Mouse (Mus musculus) T-helper 1 cell (primary cell): ENCODE data around the gene Pnp.
"Not testable (repeated sequence)": the region's sequence is repeated elsewhere in the genome, so short reads cannot be mapped to it uniquely, and the experiment has no call there.

Experiments used
- in situ Hi-C: fragments of 300-600 bp; cut with MboI, MseI; formaldehyde crosslinking; loops from one replicate; pipeline ENCODE4 v1.15.1; 2025; ENCODE audit warnings: high pct_unique_total_duplicates

Gene Pnp

DNA sequence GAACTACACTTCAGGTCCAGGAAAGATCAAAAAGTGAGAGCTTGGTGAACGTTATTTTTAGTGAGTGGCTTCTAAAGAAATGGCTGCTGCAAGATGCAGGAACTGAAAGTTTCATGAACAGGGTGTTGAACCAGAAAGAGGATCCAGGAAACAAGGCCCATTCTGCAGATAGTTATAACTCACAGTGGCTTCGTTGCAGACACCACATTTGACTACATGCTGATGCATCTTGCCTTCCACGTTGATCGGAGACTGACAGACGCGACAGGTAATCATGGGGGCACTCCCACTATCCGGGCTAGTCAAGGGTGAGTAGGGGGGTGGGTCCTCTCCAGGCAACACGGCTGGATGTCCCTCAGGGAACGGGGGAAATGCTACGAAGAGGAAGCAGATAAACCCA lies 931 bp upstream of the Pnp start:
- in situ Hi-C loops, result loop anchor here (5.0 to 25.0 kb wide), 3 partner anchors 58 to 1082 kb away; partner anchors contain the start of genes Tep1, Tmem253 and Zfp219

DNA sequence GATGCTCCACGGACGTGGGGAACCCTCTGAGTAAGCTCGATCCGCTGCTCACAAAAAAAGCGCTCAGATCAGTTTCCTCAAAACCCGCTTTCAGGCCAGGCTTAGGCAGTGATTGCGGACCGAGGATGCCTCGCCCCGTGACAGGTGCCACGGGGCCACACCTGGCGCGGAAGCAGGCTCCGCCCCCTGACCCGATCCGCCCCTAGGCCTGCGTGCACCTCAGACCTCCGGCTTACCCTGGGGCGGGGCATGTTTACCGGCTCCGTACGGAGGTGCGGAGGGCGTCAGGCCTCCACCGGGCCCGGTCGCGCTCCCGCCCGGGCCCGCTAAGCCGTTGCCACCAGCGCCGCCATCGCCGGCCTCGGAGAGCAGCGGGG lies 517 bp upstream of the Pnp start:
- in situ Hi-C loops, result loop anchor here (25.0 kb wide), 1 partner anchor 1082 kb away; the partner anchor contains the start of genes Tmem253 and Zfp219

DNA sequence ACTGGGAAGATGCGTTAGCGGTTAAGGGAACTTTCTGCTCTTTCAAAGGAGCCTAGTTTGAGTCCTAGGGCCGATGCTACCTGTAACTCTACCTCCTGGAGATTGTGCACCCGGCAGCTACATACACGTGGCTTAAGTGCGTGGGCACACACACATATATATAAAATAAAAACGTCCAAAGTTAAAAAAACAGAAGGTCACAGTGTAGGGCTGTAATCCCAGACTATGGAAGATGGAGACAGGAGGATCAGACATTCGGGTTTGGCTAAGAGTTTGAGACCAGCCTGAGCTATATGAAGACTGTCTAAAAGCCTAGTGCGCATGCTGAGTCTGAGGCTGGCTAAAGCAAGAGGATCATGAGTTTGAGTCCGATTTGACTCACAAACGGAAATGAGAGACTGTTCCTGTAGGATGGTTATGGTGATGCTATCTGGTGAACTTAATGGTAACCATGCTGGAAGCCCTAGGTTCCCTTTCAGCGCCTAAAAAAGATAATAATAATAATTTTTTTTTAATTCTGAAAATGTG lies 675 bp downstream of the Pnp start:
- in situ Hi-C loops, result loop anchor here (25.0 kb wide), 1 partner anchor 1081 kb away; the partner anchor contains the start of genes Tmem253 and Zfp219

- in situ Hi-C loops, result loop anchor here (25.0 kb wide), 1 partner anchor 1076 kb away; the partner anchor contains the start of genes Tmem253 and Zfp219
These were observed 5.8 kb downstream of the Pnp start for GRCm38 (mm10) chr14:50936649-50937048.

DNA sequence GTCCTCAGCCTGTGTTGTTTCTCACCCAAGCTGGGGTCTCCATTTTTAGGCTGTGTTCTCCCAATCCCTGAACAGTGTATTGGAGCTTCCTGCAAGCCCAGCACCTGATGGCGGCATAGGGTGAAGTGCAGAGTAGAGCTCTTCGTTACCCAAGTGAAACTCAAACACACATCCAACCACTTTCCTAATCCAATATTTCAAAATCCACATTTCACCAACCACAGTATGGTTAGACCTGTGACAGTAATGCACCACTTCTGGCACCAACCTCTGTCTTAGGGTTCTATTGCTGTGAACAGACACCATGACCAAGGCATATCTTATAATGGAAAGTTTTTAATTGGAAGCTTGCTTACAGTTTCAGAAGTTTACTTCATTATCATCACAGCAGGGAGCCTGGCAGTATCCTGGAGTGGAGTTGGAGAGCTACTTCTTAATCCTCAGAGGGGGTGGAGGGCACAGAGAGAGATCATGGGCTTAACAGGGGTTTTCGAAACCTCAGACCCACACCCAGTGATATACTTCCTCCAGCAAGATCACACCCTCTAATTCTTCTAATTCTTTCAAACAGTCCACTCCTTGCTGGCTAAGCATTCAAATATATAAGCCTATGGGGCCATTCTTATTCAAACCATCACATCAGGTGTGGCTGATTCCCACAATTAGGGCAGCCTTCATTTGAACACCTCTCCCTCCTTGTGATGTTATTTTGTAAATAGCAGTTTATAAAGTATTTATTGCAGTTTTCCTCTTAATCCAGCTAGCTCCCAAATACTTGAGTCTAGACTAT lies 7.4 kb downstream of the Pnp start:
- in situ Hi-C loops, result loop anchor here (25.0 kb wide), 1 partner anchor 1074 kb away; the partner anchor contains the start of genes Tmem253 and Zfp219

DNA sequence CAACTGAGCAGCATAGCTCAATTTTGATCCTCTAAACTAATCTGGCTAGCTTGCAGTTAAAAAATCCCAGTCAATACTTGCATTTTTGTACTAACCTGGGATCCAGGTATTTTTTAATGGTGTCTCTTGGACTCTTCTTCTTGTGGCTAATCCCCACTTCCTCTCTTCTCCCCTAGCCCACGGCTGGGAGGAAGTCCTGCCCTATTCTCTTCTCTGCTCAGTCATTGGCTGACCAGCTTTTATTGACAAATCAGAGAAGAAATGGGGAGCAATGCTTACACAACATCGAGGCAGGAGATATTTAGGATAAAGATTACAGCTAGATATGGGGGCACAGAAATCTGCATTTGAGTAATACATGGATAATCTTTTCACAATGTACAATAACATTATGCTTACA lies 8.1 kb downstream of the Pnp start:
- in situ Hi-C loops, result loop anchor here (25.0 kb wide), 1 partner anchor 1073 kb away; the partner anchor contains the start of genes Tmem253 and Zfp219

GRCm38 (mm10) chr14:50943932-50944667 lies 13.2 kb downstream of the Pnp start, which contains the start of gene Gm49342:
Gene Gm49342 (plus strand): TSS chr14:50944517.
- in situ Hi-C loops, result loop anchor here (25.0 kb wide), 1 partner anchor 1068 kb away; the partner anchor contains the start of genes Tmem253 and Zfp219

DNA sequence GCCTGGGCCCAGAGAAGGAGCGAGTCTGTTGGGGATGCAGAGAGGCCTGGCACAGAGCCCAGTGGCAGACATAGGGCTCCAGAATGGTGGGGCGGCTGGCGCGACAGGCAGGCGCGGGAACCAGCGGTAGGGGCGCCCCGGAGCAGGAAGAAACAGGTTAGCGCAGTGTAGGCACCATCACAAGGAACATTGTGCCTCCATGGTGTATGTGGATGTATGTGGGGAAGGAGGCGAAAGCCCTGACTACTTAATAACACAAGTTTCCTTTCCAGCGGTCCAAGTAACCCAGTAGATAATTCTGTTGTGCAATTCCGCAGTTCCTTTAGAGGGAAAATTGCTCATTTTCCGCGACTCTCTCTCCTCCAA lies 13.8 kb downstream of the Pnp start:
- in situ Hi-C loops, result loop anchor here (25.0 kb wide), 1 partner anchor 1068 kb away; the partner anchor contains the start of genes Tmem253 and Zfp219

- in situ Hi-C loops, result loop anchor here (25.0 kb wide), 1 partner anchor 1067 kb away; the partner anchor contains the start of genes Tmem253 and Zfp219
These were observed 14.2 kb downstream of the Pnp start for GRCm38 (mm10) chr14:50945081-50945480.

DNA sequence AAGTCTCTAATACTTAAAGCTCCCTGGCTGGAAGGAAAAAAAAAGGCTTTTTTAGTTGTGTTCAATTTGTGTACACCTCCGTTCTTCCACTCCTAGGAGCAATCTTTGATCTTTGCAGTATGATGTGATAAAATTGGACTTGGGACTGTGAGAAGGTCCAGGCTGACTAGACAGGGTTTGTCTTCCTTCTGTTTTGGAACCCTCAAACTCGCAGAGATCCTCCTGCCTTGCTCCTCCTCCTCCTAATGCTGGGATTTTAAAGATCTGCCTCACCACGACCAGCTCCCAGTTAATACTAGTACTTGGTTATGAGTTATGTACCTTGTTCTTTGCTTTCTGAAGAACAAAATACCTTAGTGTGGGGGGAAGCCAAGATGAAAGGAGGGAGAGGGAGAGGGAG lies 14.6 kb downstream of the Pnp start:
- in situ Hi-C loops, result loop anchor here (25.0 kb wide), 1 partner anchor 1067 kb away; the partner anchor contains the start of genes Tmem253 and Zfp219

GRCm38 (mm10) chr14:50955487-50955886 lies 24.6 kb downstream of the Pnp start:
- in situ Hi-C loops, result no loop called here

DNA sequence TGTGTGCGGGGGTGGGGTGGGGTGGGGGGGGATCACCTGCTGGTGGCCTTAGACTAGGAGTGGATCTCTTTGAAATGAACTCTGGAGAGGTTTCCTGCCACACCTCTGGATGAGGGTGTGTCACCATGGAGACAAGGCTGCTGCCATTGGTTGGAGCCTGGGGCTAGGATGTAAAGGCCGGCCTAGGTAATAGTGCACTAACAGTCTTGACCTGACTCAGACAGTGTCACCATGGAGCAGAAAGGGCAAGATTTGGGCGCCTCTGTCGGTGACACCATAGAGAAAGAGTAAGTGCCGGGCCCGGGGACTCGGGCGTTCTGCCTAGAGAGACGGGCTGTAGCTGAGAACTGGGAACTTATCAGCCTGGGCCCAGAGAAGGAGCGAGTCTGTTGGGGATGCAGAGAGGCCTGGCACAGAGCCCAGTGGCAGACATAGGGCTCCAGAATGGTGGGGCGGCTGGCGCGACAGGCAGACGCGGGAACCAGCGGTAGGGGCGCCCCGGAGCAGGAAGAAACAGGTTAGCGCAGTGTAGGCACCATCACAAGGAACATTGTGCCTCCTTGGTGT lies 25.1 kb downstream of the Pnp start, which contains the start of gene Pnp2:
TSS of gene Pnp2 (plus strand) at position 51 of the 567 bp plus-strand sequence.
- in situ Hi-C loops, result not testable (repeated sequence)

DNA sequence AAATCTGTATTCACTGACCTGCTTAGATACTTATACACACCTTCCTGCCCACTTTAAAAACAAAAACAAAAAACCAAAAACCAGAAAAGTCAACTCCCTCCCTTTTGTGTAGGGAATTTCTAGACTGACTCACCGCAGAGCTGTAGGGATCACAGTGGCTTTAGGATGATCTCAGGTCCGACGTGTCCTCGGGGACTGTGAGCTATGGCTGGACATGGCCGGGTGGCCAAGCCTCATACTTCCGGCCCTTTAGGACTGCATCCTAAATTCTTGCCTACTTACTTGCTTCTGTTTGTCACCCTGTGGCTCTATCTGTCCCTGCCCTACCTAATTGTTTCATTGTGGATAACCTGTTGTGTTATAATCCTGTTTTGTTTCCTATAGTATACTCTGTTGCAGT lies 25.8 kb downstream of the Pnp start:
- in situ Hi-C loops, result not testable (repeated sequence)

GRCm38 (mm10) chr14:50957146-50957545 lies 26.3 kb downstream of the Pnp start:
- in situ Hi-C loops, result not testable (repeated sequence)

DNA sequence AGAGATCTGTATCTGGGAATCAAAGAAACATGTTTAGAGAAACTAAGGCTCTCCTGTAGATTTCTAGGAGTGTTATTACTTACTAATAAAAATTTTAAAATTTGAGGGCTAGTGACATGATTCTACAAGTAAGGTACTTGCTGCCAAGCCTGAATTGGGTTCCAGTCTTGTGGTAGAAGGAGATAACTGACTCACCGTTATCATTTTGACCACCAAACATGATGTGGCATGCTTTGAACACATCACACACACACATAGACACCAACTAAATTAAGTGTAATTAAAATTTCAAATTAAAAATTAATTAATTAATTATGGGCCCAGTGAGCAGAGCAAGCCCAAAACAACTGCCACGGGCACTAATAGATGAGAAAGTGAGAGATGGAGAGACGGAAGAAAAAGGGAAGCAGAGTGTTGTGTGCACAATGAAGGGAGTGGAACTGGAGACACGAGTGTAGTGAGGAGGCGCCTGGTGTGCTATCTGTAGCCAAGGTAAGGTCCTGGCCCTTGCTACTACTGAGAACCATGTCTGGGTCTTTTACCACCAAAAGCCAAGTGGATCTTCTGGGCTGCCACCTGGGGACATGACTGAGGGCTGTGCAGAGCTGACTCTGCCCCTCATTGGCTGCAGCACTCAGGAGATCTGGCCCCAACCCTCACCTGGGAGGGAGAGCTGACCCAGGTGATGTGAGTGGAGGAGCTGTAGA lies 27.6 kb downstream of the Pnp start:
- in situ Hi-C loops, result not testable (repeated sequence)

DNA sequence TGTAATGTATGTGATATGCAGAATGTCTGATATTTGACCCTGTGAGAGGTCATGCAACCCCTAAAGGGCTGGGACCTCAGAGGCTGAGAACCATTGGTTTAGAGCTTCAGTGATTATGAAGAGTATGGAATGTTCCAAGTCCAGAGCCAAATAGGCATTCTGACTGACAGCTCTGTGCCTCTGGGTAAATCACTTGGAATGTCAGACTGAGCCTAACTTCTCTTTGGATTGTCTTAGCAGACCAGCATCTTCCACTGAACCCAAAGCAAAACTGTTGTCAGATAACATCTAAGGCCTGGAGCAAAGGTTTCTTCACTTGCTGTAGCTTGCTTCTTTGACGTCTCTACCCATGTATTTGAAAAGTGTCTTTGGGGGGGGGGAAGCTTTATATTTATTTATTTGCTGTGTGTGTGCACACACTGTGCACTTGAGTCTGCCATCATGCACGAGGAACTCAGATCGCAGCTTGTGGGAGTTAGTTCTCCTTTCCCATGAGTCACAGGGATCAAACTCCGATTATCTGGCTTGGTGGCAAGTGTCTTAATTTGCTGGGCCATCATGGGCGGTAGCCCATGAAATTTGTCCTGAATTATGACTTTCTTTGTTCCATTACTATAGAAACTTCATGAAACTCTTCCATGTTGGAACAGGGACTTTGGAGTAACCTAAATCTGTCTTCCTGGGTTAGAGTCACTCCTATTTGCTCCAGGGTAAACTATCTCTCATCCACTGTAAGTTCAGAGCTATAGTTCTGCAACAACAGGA lies 37.5 kb downstream of the Pnp start:
- in situ Hi-C loops, result no loop called here

DNA sequence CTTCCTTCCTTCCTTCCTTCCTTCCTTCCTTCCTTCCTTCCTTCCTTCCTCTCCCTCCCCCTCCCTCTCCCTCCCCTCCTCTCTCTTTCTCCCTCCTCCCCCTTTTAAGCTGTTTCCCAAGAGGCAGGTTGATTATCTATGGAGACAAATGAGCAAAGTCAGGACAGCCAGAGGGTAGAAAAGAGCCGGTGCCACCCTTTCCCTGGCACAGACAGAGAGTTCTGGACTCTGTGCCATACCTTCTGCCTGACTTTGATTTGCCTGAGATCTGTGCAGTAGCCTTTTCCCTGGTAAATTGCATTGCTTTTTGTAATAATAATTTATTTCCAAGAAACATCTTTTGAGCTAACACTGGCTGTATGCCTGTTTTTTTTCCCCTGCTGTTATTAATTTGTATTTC lies 38.2 kb downstream of the Pnp start:
- in situ Hi-C loops, result no loop called here

GRCm38 (mm10) chr14:50969558-50970544 lies 39.0 kb downstream of the Pnp start:
- in situ Hi-C loops, result no loop called here

DNA sequence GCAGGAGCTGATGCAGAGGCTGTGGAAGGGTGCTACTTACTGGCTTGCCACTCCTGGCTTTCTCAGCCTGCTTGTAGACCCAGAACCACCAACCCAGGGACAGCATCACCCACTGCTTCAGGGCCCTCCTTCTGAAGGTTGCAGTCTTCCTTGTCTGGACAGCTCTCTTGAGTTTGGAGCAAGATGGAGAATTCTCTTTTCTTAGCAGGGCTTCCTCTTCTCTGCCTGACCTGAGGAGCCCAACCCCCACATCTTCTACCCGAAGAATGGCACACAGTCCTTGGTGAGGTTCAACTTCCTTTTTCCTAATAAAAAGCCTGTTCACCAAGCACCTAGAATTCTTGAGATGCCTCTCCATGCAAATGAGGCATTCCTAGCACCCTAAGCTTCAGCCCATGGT lies 39.9 kb downstream of the Pnp start:
- in situ Hi-C loops, result no loop called here
